8 mouse cellular contexts compared by ENCODE assay signal in genomic region chr6:83879815-83880214, GRCm38 (mm10). TPM values are rescaled to one million over a fixed set of nuclear protein-coding genes. Genes with fewer than 3 reads are reported as not detected.
DNase-seq lines count a peak whose midpoint lies in the region; ATAC-seq and TF ChIP-seq lines count a peak whose summit lies in the region.

No protein-coding gene starts in this region.

- no peak overlapping the region for H3K4me3 ChIP-seq in hindbrain, embryonic 11.5 days (ENCODE audit: low read depth, low read length)
- no peak overlapping the region for H3K4me3 ChIP-seq in hindbrain, embryonic 12.5 days
- H3K4me3 ChIP-seq in CH12.LX (replicated peaks in 1 of 3; ENCODE audit: low read depth in 2 of 3, low read length in 2 of 3, poor library complexity in 1 of 3) = peak overlapping the region in 1 of 3 experiments; percentile 15

- peak; percentile 93 for TF ChIP-seq RAD21 in CH12.LX (IDR thresholded peaks at IDR 0.05; ENCODE audit: low read depth, low read length)

- H3K36me3 ChIP-seq in hindbrain, embryonic 11.5 days (ENCODE audit: control insufficient read depth, insufficient read depth, low read length) = no peaks in the 10 kb centered on the region
- no peaks in the 10 kb centered on the region for H3K36me3 ChIP-seq in hindbrain, embryonic 12.5 days
- no peaks in the 10 kb centered on the region for H3K36me3 ChIP-seq in CH12.LX (replicated peaks in 1 of 2; ENCODE audit: control insufficient read depth in 1 of 2, insufficient read depth in 1 of 2, low read length in 1 of 2)

- in situ Hi-C loops in CH12.LX (cut with MboI; ENCODE audit: low pct_ligation_motif_present, low pct_unique_long_range_greater_than_20kb, low sequenced_read_pairs) = loop anchor here (5.0 kb wide), 2 partner anchors 32 to 182 kb away; no protein-coding TSS in a partner anchor

- H3K4me2 ChIP-seq in hindbrain, embryonic 11.5 days (replicated peaks; ENCODE audit: low read depth, low read length) = no peak overlapping the region
- no peak overlapping the region; the same call in 1 of the 2 replicates for H3K4me2 ChIP-seq in hindbrain, embryonic 12.5 days (replicated peaks)
- peak overlapping the region; percentile 26; the same call in 1 of the 2 replicates for H3K4me2 ChIP-seq in CH12.LX (ENCODE audit: insufficient read depth, low read depth, poor library complexity, severe bottlenecking)

- H3K9ac ChIP-seq in hindbrain, embryonic 11.5 days (ENCODE audit: low read depth, low read length) = no peak overlapping the region
- no peak overlapping the region for H3K9ac ChIP-seq in hindbrain, embryonic 12.5 days
- H3K9ac ChIP-seq in CH12.LX (ENCODE audit: insufficient read depth, low read depth) = no peak overlapping the region

- no peaks in the 10 kb centered on the region for H3K27me3 ChIP-seq in hindbrain, embryonic 11.5 days (ENCODE audit: control insufficient read depth, insufficient read depth, low read length)
- no peaks in the 10 kb centered on the region for H3K27me3 ChIP-seq in hindbrain, embryonic 12.5 days
- peaks cover 7% of the 10 kb centered on the region for H3K27me3 ChIP-seq in CH12.LX (replicated peaks)

- no peak for ATAC-seq in hindbrain, embryonic 11.5 days (ENCODE audit: low FRiP score)
- no peak for ATAC-seq in hindbrain, embryonic 12.5 days (ENCODE audit: low FRiP score)
- 0 out of 2 replicates have a peak, but pooled peaks have one; percentile 41 for ATAC-seq in megakaryocyte-erythroid progenitor cell, adult 5-6 weeks (replicated peaks; ENCODE audit: low FRiP score, low TSS enrichment, poor library complexity, severe bottlenecking)

- peak in 1 of 2 experiments; percentile 88; a peak in 3 of 4 replicates for TF ChIP-seq CTCF in CH12.LX (conservative IDR thresholded peaks at IDR 0.05 in 1 of 2, IDR thresholded peaks at IDR 0.05 in 1 of 2; ENCODE audit: low read depth in 2 of 2, low read length in 2 of 2)

- H3K79me2 ChIP-seq in CH12.LX (replicated peaks; ENCODE audit: control insufficient read depth, extremely low read depth, insufficient read depth, poor library complexity, severe bottlenecking) = no peaks in the 10 kb centered on the region

- 4% methylated on average over 4 of the region's 4 CpGs for WGBS in hindbrain, embryonic 11.5 days
- 4% methylated on average over 4 of the region's 4 CpGs for WGBS in hindbrain, embryonic 12.5 days

- TF ChIP-seq EP300 in CH12.LX (IDR thresholded peaks at IDR 0.05; ENCODE audit: low read length) = no peak

- DNase-seq in hindbrain, embryonic 11.5 days (ENCODE audit: low spot score) = peak; percentile 78
- DNase-seq in CH12.LX (ENCODE audit: extremely low read depth) = peak; percentile 65
- peak; percentile 3 for DNase-seq in c-Kit-negative CD71-positive TER-119-positive erythroid progenitor cells, embryonic 14.5 days (ENCODE audit: low read depth, low spot score)
- DNase-seq in gastrocnemius, postnatal 14 days = peak; percentile 32
- DNase-seq in kidney, postnatal 4 days = peak; percentile 65 to 66
- DNase-seq in telencephalon, adult 2 months (ENCODE audit: low read depth, low spot score) = peak; percentile 21

- no peak overlapping the region for H3K27ac ChIP-seq in hindbrain, embryonic 11.5 days (ENCODE audit: low read depth, low read length)
- no peak overlapping the region for H3K27ac ChIP-seq in hindbrain, embryonic 12.5 days
- H3K27ac ChIP-seq in CH12.LX (ENCODE audit: insufficient read depth, low read depth) = no peak overlapping the region

- no peaks in the 10 kb centered on the region for H3K9me3 ChIP-seq in hindbrain, embryonic 11.5 days (ENCODE audit: control insufficient read depth, low read length)
- H3K9me3 ChIP-seq in hindbrain, embryonic 12.5 days (replicated peaks) = no peaks in the 10 kb centered on the region
- H3K9me3 ChIP-seq in CH12.LX (replicated peaks; ENCODE audit: low read length) = no peaks in the 10 kb centered on the region

- dilution Hi-C loops in CH12.LX (cut with MboI; ENCODE audit: extremely low pct_ligation_motif_present, extremely low pct_unique_long_range_greater_than_20kb, low sequenced_read_pairs) = no loop called here

- TF ChIP-seq POLR2A in CH12.LX (IDR thresholded peaks at IDR 0.05; ENCODE audit: low read depth, low read length) = no peak

- no peaks in the 10 kb centered on the region for H3K4me1 ChIP-seq in hindbrain, embryonic 11.5 days (replicated peaks; ENCODE audit: control insufficient read depth, insufficient read depth, low read length)
- H3K4me1 ChIP-seq in hindbrain, embryonic 12.5 days = 0 out of 2 replicates have a peak, but pooled peaks cover 2% of the 10 kb centered on the region
- peaks cover 1 to 2% of the 10 kb centered on the region in 2 experiments; a peak in 3 of 4 replicates for H3K4me1 ChIP-seq in CH12.LX (ENCODE audit: control insufficient read depth in 1 of 2, insufficient read depth in 2 of 2)

- intact Hi-C loops in gastrocnemius, postnatal 14 days (cut with DNase I; ENCODE audit: low total_unique reads) = loop anchor here (5.0 kb wide), 2 partner anchors 32 to 182 kb away; no protein-coding TSS in a partner anchor

TF ChIP-seq in CH12.LX, 34 proteins besides CTCF, POLR2A, EP300 and RAD21 (continues in another document):
- TF ChIP-seq SMC3 (IDR thresholded peaks at IDR 0.05; ENCODE audit: low read depth, low read length) (peak; percentile 86), SIN3A (IDR thresholded peaks at IDR 0.05; ENCODE audit: low read length) (no peak), ELF1 (IDR thresholded peaks at IDR 0.05; ENCODE audit: low read depth, low read length) (no peak), ETS1 (conservative IDR thresholded peaks at IDR 0.05; ENCODE audit: low read depth, low read length) (no peak), HCFC1 (IDR thresholded peaks at IDR 0.05; ENCODE audit: low read depth, low read length) (no peak), UBTF (IDR thresholded peaks at IDR 0.05; ENCODE audit: low read depth, low read length) (no peak), CHD2 (IDR thresholded peaks at IDR 0.05; ENCODE audit: low read length) (no peak), KAT2A (IDR thresholded peaks at IDR 0.05; ENCODE audit: insufficient replicate concordance, low read length) (no peak), RCOR1 (conservative IDR thresholded peaks at IDR 0.05; ENCODE audit: low read depth, low read length) (no peak), USF2 (conservative IDR thresholded peaks at IDR 0.05; ENCODE audit: low read depth, low read length) (no peak), USF1 (IDR thresholded peaks at IDR 0.05; ENCODE audit: low read depth, low read length) (no peak), ZMIZ1 (IDR thresholded peaks at IDR 0.05; ENCODE audit: low read depth, low read length) (no peak), MAZ (IDR thresholded peaks at IDR 0.05; ENCODE audit: low read depth, low read length) (no peak), IRF4 (IDR thresholded peaks at IDR 0.05; ENCODE audit: low read depth, low read length) (no peak), PAX5 (IDR thresholded peaks at IDR 0.05; ENCODE audit: low read length) (no peak), MEF2A (IDR thresholded peaks at IDR 0.05; ENCODE audit: borderline replicate concordance, low read depth, low read length) (no peak), MYC (IDR thresholded peaks at IDR 0.05; ENCODE audit: low read depth, low read length) (no peak), NRF1 (IDR thresholded peaks at IDR 0.05; ENCODE audit: low read depth, low read length) (peak; percentile 43), POLR2AphosphoS2 (IDR thresholded peaks at IDR 0.05; ENCODE audit: low read depth, low read length) (no peak), JUND (conservative IDR thresholded peaks at IDR 0.05; ENCODE audit: low read depth, low read length) (peak; percentile 41; the same call in 1 of the 2 replicates), ZKSCAN1 (IDR thresholded peaks at IDR 0.05; ENCODE audit: borderline replicate concordance, low read depth, low read length) (no peak), E2F4 (IDR thresholded peaks at IDR 0.05; ENCODE audit: insufficient replicate concordance, low read depth, low read length) (0 out of 2 replicates have a peak, but pooled peaks have one; percentile 13), JUN (IDR thresholded peaks at IDR 0.05; ENCODE audit: insufficient read depth, low read depth, low read length) (no peak), ZNF384 (IDR thresholded peaks at IDR 0.05; ENCODE audit: low read depth, low read length) (no peak; the same call in 1 of the 2 replicates), MXI1 (IDR thresholded peaks at IDR 0.05; ENCODE audit: low read depth, low read length) (no peak), CHD1 (IDR thresholded peaks at IDR 0.05; ENCODE audit: low read depth, low read length) (no peak), ZC3H11A (IDR thresholded peaks at IDR 0.05; ENCODE audit: low read depth, low read length) (peak; percentile 87), MAX (IDR thresholded peaks at IDR 0.05; ENCODE audit: low read length) (no peak), GABPA (IDR thresholded peaks at IDR 0.05; ENCODE audit: insufficient replicate concordance, low read depth, low read length) (no peak), TBP (conservative IDR thresholded peaks at IDR 0.05; ENCODE audit: low read depth, low read length) (no peak), TCF12 (IDR thresholded peaks at IDR 0.05; ENCODE audit: low read depth, low read length) (no peak), BHLHE40 (IDR thresholded peaks at IDR 0.05; ENCODE audit: low read depth, low read length) (no peak)

RNA-seq across cellular contexts. Expression of gene Zfp638, which starts 12.9 kb away (rescaled TPM):
- polyA plus RNA-seq in hindbrain, embryonic 11.5 days (2014; fragmentation: Nextera tagmentation; extraction: Ambion mirVana) = 111 and 119 TPM in 2 replicates
- polyA plus RNA-seq in hindbrain, embryonic 12.5 days (2016; fragmentation: Nextera tagmentation; extraction: Ambion mirVana) = 103 and 104 TPM in 2 replicates
- total RNA-seq in CH12.LX (2012; rRNA removed) (48.0 and 57.7 TPM in 2 replicates), CH12.LX (2014; rRNA removed) (57.3 and 85.0 TPM in 2 replicates)
- 42.1 and 51.3 TPM in 2 replicates for polyA plus RNA-seq in CH12.LX (2012; ENCODE audit: insufficient read length, low read depth)
- total RNA-seq in gastrocnemius, postnatal 14 days (2021) = 10 to 100 TPM; 31.3 to 37.2 TPM
- total RNA-seq in megakaryocyte-erythroid progenitor cell, adult 5-6 weeks (2014; fragmentation: Nextera tagmentation) = 104 and 139 TPM in 2 replicates
- total RNA-seq in megakaryocyte-erythroid progenitor cell, adult 5-6 weeks (2017) = 158 and 188 TPM in 2 replicates

RNA-seq across cellular contexts. Expression of gene Paip2b, which starts 48.3 kb away (rescaled TPM):
- 22.2 and 22.3 TPM in 2 replicates for polyA plus RNA-seq in hindbrain, embryonic 11.5 days (2014; fragmentation: Nextera tagmentation; extraction: Ambion mirVana)
- polyA plus RNA-seq in hindbrain, embryonic 12.5 days (2016; fragmentation: Nextera tagmentation; extraction: Ambion mirVana) = 20.7 and 27.9 TPM in 2 replicates
- total RNA-seq in CH12.LX (2012; rRNA removed) (30.9 and 31.1 TPM in 2 replicates), CH12.LX (2014; rRNA removed) (36.3 and 39.0 TPM in 2 replicates)
- polyA plus RNA-seq in CH12.LX (2012; ENCODE audit: insufficient read length, low read depth) = 26.7 and 34.2 TPM in 2 replicates
- total RNA-seq in gastrocnemius, postnatal 14 days (2021) = 10 to 100 TPM; 32.4 to 47.7 TPM
- 8.3 and 17.4 TPM in 2 replicates for total RNA-seq in megakaryocyte-erythroid progenitor cell, adult 5-6 weeks (2014; fragmentation: Nextera tagmentation)
- 14.1 and 21.2 TPM in 2 replicates for total RNA-seq in megakaryocyte-erythroid progenitor cell, adult 5-6 weeks (2017)

Comparison
In these comparisons a context has a peak if more than half of its experiments do, and no peak if none do; other contexts are left out.
1. DNase-seq: peak in every context shown above with its lines; median percentile 78 in hindbrain, embryonic 11.5 days; 66 in kidney, postnatal 4 days; 65 in CH12.LX; 32 in gastrocnemius, postnatal 14 days; 21 in telencephalon, adult 2 months; 3 in c-Kit-negative CD71-positive TER-119-positive erythroid progenitor cells, embryonic 14.5 days.